Mouse (Mus musculus): ENCODE measurements at regions not wholly inside any gene's neighbourhood (a gene's known extent, or its start where the extent isn't known, plus 50 kb on each side); places are given as distances from the start of the nearest gene placed in this dataset.
A peak's percentile ranks its signal among the peaks of the same experiment; 100 is the strongest.
"Not testable (repeated sequence)": the region's sequence is repeated elsewhere in the genome, so short reads cannot be mapped to it uniquely, and the experiment has no call there.

DNA sequence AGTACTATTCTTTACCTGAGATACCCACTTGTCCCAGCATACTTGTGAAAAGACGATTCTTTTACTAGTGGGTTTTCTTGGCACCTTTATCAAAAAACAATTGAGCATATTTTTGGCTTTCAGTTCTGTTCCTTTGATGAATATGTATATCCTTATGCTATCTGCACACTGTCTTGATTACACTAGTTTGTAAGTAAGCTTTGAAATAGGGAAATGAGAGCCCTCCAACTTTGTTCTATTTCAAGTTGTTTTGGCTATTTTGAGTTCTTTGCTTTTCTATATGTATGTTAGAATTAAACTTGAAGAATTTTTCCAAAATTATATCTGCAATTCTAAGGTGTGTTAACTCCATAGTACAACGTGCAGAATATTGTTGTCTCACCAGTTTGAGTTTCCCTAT, 311.3 kb downstream of the Gm11232 start:
- 75% methylated on average over 2 of the region's 2 CpGs for WGBS
- Histone ChIP-seq H3K27ac (ENCODE audit: low read length) (no peak overlapping the region), H3K4me2 (replicated peaks; ENCODE audit: low read depth, low read length) (no peak overlapping the region), H3K9me3 (ENCODE audit: low read length) (no peaks in the 10 kb centered on the region), H3K4me1 (ENCODE audit: insufficient read depth, low read depth, low read length) (no peaks in the 10 kb centered on the region), H3K27me3 (replicated peaks; ENCODE audit: insufficient read depth, low read length) (no peaks in the 10 kb centered on the region), H3K36me3 (ENCODE audit: insufficient read depth, low read length) (no peaks in the 10 kb centered on the region), H3K4me3 (ENCODE audit: low read depth, low read length) (no peak overlapping the region), H3K9ac (replicated peaks; ENCODE audit: low read depth) (no peak overlapping the region)
- no peak for TF ChIP-seq EP300 (IDR thresholded peaks at IDR 0.05)
- no peak for TF ChIP-seq CTCF (IDR thresholded peaks at IDR 0.05)
- no peak for DNase-seq (ENCODE audit: low spot score)
- ATAC-seq, result no peak

DNA sequence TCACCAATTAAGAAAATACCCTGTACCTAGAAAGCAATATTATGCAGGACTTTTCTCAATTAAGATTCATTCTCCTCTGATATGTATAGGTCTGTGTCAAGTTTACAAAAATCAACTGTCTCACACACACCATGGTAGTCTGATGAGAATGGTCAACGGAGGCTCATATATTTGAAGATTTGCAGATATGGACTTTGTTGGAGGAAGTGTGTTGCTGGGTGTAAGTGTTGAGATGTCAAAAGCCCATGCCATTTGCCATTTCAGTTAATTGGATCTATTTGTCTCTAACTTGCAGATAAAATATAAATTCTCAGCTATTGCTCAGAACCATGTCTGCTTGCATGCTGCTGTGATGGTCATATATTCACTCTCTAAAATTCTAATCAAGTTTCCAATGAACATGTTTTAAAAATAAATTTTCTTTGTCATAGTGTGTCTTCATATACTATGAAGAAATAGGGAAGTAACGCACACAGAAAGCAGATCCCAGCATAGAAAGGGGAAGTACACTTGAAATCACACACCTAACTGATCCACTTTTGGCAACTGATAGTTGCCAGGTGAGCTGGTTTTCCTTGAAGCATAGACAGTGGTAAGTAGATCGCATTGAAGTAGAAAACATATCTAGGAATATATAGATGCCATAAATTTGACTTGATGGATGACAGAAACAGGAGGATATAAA, 326.4 kb downstream of the Gm11232 start:
- ATAC-seq (no peak), DNase-seq (ENCODE audit: low spot score) (no peak)
- Histone ChIP-seq H3K27me3 (replicated peaks; ENCODE audit: insufficient read depth, low read length) (no peaks in the 10 kb centered on the region), H3K9me3 (ENCODE audit: low read length) (no peaks in the 10 kb centered on the region), H3K9ac (replicated peaks; ENCODE audit: low read depth) (no peak overlapping the region), H3K4me1 (ENCODE audit: insufficient read depth, low read depth, low read length) (no peaks in the 10 kb centered on the region), H3K4me2 (replicated peaks; ENCODE audit: low read depth, low read length) (no peak overlapping the region), H3K27ac (ENCODE audit: low read length) (no peak overlapping the region), H3K4me3 (ENCODE audit: low read depth, low read length) (no peak overlapping the region), H3K36me3 (ENCODE audit: insufficient read depth, low read length) (no peaks in the 10 kb centered on the region)
- WGBS, result 87% methylated on average over 3 of the region's 3 CpGs
- TF ChIP-seq EP300 (IDR thresholded peaks at IDR 0.05), result no peak
- TF ChIP-seq CTCF (IDR thresholded peaks at IDR 0.05), result no peak

DNA sequence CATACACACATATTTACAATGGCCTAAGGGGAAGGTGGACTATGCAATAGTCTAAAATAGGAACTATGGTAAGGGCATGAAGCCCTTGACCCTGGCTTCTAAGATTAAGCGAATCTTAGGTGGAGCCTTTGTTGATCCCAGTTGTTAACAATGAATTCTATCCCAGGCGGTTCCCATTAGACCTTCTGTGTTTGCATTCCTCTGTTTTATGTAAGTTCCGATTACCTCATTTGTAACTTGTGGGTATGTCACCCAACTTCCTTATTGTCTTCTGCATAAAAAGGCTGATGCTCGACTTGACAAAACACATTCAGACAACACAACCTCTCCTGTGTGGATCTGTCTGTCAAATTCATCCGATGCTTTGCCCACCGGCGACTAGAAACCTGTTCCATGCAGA, 335.6 kb downstream of the Gm11232 start:
- H3K4me3 ChIP-seq (ENCODE audit: low read depth, low read length); ATAC-seq; H3K36me3 ChIP-seq (ENCODE audit: insufficient read depth, low read length); H3K4me1 ChIP-seq (ENCODE audit: insufficient read depth, low read depth, low read length); H3K9me3 ChIP-seq (ENCODE audit: low read length); H3K4me2 ChIP-seq (replicated peaks; ENCODE audit: low read depth, low read length); H3K9ac ChIP-seq (replicated peaks; ENCODE audit: low read depth); H3K27me3 ChIP-seq (replicated peaks; ENCODE audit: insufficient read depth, low read length); DNase-seq (ENCODE audit: low spot score); H3K27ac ChIP-seq (ENCODE audit: low read length): not testable (repeated sequence)
- 86% methylated on average over 7 of the region's 7 CpGs for WGBS

DNA sequence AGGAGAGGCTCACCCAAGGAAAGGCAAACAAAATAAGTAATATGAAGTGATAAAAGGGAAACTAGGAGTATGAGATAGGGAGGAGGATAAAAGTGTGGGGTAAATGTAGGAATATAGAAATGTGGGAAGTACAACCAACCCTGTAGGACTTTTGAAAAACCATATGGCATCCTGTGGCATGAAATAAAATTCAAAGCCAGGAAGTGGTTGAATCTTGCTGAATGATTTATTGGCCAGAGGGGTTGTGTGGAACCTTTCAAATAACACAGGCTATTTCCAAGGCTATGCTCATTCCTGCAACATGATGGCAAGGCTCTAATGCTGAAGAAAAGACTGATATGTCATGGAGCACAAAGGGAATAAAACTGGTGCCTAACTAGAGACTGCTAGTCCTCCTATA, 347.9 kb downstream of the Gm11232 start:
- H3K4me2 ChIP-seq (replicated peaks; ENCODE audit: low read depth, low read length), result no peak overlapping the region
- H3K4me3 ChIP-seq (ENCODE audit: low read depth, low read length), result no peak overlapping the region
- H3K27ac ChIP-seq (ENCODE audit: low read length), result no peak overlapping the region
- ATAC-seq (no peak), DNase-seq (ENCODE audit: low spot score) (no peak)
- H3K36me3 ChIP-seq (ENCODE audit: insufficient read depth, low read length), result no peaks in the 10 kb centered on the region
- H3K9me3 ChIP-seq (ENCODE audit: low read length), result no peaks in the 10 kb centered on the region
- H3K4me1 ChIP-seq (ENCODE audit: insufficient read depth, low read depth, low read length), result no peaks in the 10 kb centered on the region
- TF ChIP-seq CTCF (IDR thresholded peaks at IDR 0.05) (no peak), EP300 (IDR thresholded peaks at IDR 0.05) (no peak)
- H3K9ac ChIP-seq (replicated peaks; ENCODE audit: low read depth), result no peak overlapping the region
- H3K27me3 ChIP-seq (replicated peaks; ENCODE audit: insufficient read depth, low read length), result no peaks in the 10 kb centered on the region

DNA sequence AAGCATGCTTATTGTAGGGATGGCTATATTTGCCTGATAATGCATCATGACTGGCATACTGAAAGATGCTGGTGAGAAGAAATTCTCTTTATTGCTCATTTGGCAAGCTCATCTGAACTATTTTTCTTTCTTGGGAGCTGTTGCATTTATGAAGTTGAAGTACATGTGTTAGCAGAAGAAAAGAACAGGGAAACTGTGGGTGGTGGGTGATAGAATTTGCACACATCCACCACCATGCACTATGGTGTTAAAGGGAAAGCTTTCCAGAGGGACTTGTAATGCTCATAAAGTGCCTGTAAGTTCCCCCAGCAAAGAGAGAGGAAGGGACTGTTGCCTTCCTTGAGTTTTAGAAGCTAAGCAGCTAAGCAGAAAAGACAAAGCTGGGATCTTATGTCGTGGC, 367.3 kb downstream of the Gm11232 start:
- Histone ChIP-seq H3K4me2 (replicated peaks; ENCODE audit: low read depth, low read length) (no peak overlapping the region), H3K9ac (replicated peaks; ENCODE audit: low read depth) (no peak overlapping the region), H3K27ac (ENCODE audit: low read length) (no peak overlapping the region), H3K4me1 (ENCODE audit: insufficient read depth, low read depth, low read length) (no peaks in the 10 kb centered on the region), H3K27me3 (replicated peaks; ENCODE audit: insufficient read depth, low read length) (no peaks in the 10 kb centered on the region), H3K4me3 (ENCODE audit: low read depth, low read length) (no peak overlapping the region), H3K36me3 (ENCODE audit: insufficient read depth, low read length) (no peaks in the 10 kb centered on the region), H3K9me3 (ENCODE audit: low read length) (no peaks in the 10 kb centered on the region)
- ATAC-seq (no peak), DNase-seq (ENCODE audit: low spot score) (no peak)
- no peak for TF ChIP-seq CTCF (IDR thresholded peaks at IDR 0.05)
- no peak for TF ChIP-seq EP300 (IDR thresholded peaks at IDR 0.05)
- WGBS, result 75% methylated on average over 1 of the region's 1 CpGs

DNA sequence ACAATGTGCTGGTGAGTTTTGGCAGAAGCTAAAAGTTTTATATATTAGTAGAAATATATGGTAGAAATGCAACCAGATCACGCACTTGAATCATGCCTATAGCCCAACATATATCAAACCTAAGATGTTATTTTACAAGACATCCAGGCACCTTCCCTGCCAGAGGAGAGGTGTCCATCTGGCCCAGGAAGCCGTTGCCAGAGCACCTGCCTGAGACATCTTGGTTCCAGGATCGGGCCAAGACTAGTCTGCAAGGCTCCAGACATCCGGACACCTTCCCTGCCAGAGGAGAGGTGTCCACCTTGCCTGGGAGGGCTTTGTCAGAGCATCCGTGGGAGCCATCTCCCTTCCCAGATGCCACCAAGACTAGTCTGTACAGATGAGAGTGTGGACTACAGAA, 388.5 kb downstream of the Gm11232 start:
- Histone ChIP-seq H3K4me1 (ENCODE audit: insufficient read depth, low read depth, low read length) (no peaks in the 10 kb centered on the region), H3K9ac (replicated peaks; ENCODE audit: low read depth) (no peak overlapping the region), H3K27ac (ENCODE audit: low read length) (no peak overlapping the region), H3K36me3 (ENCODE audit: insufficient read depth, low read length) (no peaks in the 10 kb centered on the region), H3K9me3 (ENCODE audit: low read length) (no peaks in the 10 kb centered on the region), H3K4me2 (replicated peaks; ENCODE audit: low read depth, low read length) (no peak overlapping the region), H3K4me3 (ENCODE audit: low read depth, low read length) (no peak overlapping the region), H3K27me3 (replicated peaks; ENCODE audit: insufficient read depth, low read length) (no peaks in the 10 kb centered on the region)
- ATAC-seq, result no peak
- no peak for DNase-seq (ENCODE audit: low spot score)
- 89% methylated on average over 5 of the region's 5 CpGs for WGBS
- TF ChIP-seq EP300 (IDR thresholded peaks at IDR 0.05), result no peak

DNA sequence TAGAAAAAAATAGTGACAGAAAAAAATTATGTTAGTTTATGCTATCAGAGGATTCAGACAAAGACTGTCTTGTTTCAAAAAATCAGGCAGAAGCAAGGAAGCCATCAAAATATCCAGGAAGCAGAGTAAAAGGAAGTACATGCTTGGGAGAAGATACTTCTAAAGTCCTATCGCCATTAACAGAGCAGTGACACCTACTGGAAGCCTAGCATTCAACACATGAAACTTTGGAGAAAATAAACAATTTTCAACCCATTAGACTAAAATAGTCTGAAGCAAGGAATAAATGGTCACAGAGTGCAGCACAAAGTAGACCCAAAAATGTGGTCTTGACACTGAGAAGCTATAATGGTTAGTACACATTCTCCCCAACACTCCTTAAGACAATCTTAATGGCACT, 394.0 kb downstream of the Gm11232 start:
- peak; percentile 23; the same call in 1 of the 2 replicates for TF ChIP-seq CTCF (IDR thresholded peaks at IDR 0.05)
- no peak for TF ChIP-seq EP300 (IDR thresholded peaks at IDR 0.05)

More for the DNA sequence above, 394.0 kb downstream of the Gm11232 start:
- H3K27me3 ChIP-seq (replicated peaks; ENCODE audit: insufficient read depth, low read length), result no peaks in the 10 kb centered on the region
- DNase-seq (ENCODE audit: low spot score), result no peak
- no peak for ATAC-seq
- H3K9me3 ChIP-seq (ENCODE audit: low read length), result no peaks in the 10 kb centered on the region
- no peaks in the 10 kb centered on the region for H3K4me1 ChIP-seq (ENCODE audit: insufficient read depth, low read depth, low read length)
- no peak overlapping the region for H3K4me3 ChIP-seq (ENCODE audit: low read depth, low read length)
- 59% methylated on average over 1 of the region's 1 CpGs for WGBS
- no peak overlapping the region for H3K9ac ChIP-seq (replicated peaks; ENCODE audit: low read depth)
- H3K36me3 ChIP-seq (ENCODE audit: insufficient read depth, low read length), result no peaks in the 10 kb centered on the region
- no peak overlapping the region for H3K4me2 ChIP-seq (replicated peaks; ENCODE audit: low read depth, low read length)
- no peak overlapping the region for H3K27ac ChIP-seq (ENCODE audit: low read length)
